Comparison of ENCODE assay signal across 8 mouse cellular contexts in genomic region chr9:88326930-88327901, GRCm38 (mm10). TPM values are rescaled to one million over a fixed set of nuclear protein-coding genes. Genes with fewer than 3 reads are reported as not detected.
DNase-seq lines count a peak whose midpoint lies in the region; ATAC-seq and TF ChIP-seq lines count a peak whose summit lies in the region.

Gene Nt5e (plus strand): TSS chr9:88327197.

- intact Hi-C loops in left cerebral cortex, adult 2 months (cut with DNase I), result loop anchor here (5.0 kb wide), 1 partner anchor 35 kb away; no protein-coding TSS in a partner anchor

- peak within 1 kb of the TSS; percentile 63 for H3K4me3 ChIP-seq in hindbrain, postnatal 0 days (ENCODE audit: low read length)
- peak within 1 kb of the TSS; percentile 65 for H3K4me3 ChIP-seq in left cerebral cortex, adult 2 months

- no peaks in the 10 kb centered on the region for H3K9me3 ChIP-seq in hindbrain, postnatal 0 days (ENCODE audit: low read length)

- DNase-seq in ZHBTc4 (ENCODE audit: low read depth, low spot score), result peak; percentile 83
- DNase-seq in gastrocnemius, postnatal 10 days, result peak; percentile 80
- peak; percentile 75 for DNase-seq in hindbrain, postnatal 0 days (ENCODE audit: low spot score)
- DNase-seq in left cerebral cortex, adult 2 months (ENCODE audit: extremely low spot score in 1 of 2, low spot score in 2 of 2), result peak; percentile 60 to 66
- DNase-seq in right cerebral cortex, adult 18-20 months, result peak; percentile 78
- DNase-seq in urinary bladder, postnatal 4 days (ENCODE audit: low spot score in 2 of 2), result peak; percentile 65 to 74

- H3K27me3 ChIP-seq in hindbrain, postnatal 0 days (ENCODE audit: insufficient read depth, low read length), result 0 out of 2 replicates have a peak, but pooled peaks cover 3% of the 10 kb centered on the region

- H3K4me2 ChIP-seq in hindbrain, postnatal 0 days (ENCODE audit: low read depth, low read length), result peak within 1 kb of the TSS; percentile 97

- under 1% methylated on average over 62 of the region's 66 CpGs for WGBS in hindbrain, postnatal 0 days

- TF ChIP-seq CTCF in hindbrain, postnatal 0 days (IDR thresholded peaks at IDR 0.05; ENCODE audit: low read depth), result peak; percentile 24
- TF ChIP-seq CTCF in left cerebral cortex, adult 2 months (IDR thresholded peaks at IDR 0.05), result no peak; the same call in 1 of the 2 replicates

- peak; percentile 85 for ATAC-seq in common myeloid progenitor, adult 5-6 weeks (replicated peaks; ENCODE audit: low read depth, poor library complexity, severe bottlenecking)
- ATAC-seq in hindbrain, postnatal 0 days, result peak; percentile 90
- peak; percentile 85 for ATAC-seq in megakaryocyte, adult 5-6 weeks (ENCODE audit: poor library complexity, severe bottlenecking)

- H3K4me1 ChIP-seq in hindbrain, postnatal 0 days (ENCODE audit: insufficient read depth, low read length), result peaks cover 6% of the 10 kb centered on the region; the same call in 1 of the 2 replicates

- peak within 1 kb of the TSS; percentile 51 for H3K9ac ChIP-seq in hindbrain, postnatal 0 days (replicated peaks; ENCODE audit: low read length)

- no peak within 1 kb of the TSS for H3K27ac ChIP-seq in hindbrain, postnatal 0 days
- peak within 1 kb of the TSS; percentile 51; the same call in 1 of the 2 replicates for H3K27ac ChIP-seq in left cerebral cortex, adult 2 months

- no peaks in the 10 kb centered on the region for H3K36me3 ChIP-seq in hindbrain, postnatal 0 days (ENCODE audit: insufficient read depth, low read length)

RNA-seq across cellular contexts. Expression of gene Nt5e, which starts in this region (rescaled TPM):
- total RNA-seq in common myeloid progenitor, adult 5-6 weeks (2017), result 0.05 and 1.0 TPM in 2 replicates
- 1 to 10 TPM; 7.2 to 8.4 TPM for total RNA-seq in gastrocnemius, postnatal 10 days (2021)
- total RNA-seq in hindbrain, postnatal 0 days (2014; rRNA removed), result 2.5 and 2.8 TPM in 2 replicates
- polyA plus RNA-seq in hindbrain, postnatal 0 days (2015; fragmentation: Nextera tagmentation; extraction: Ambion mirVana), result 2.4 TPM in 2 replicates
- total RNA-seq in left cerebral cortex, adult 2 months (2021), result 1 to 10 TPM; 2.9 TPM
- total RNA-seq in megakaryocyte, adult 5-6 weeks (2015), result 3.8 and 7.4 TPM in 2 replicates
- 6.2 and 9.0 TPM in 2 replicates for total RNA-seq in megakaryocyte, adult 5-6 weeks (2017)
